Mouse (Mus musculus): ENCODE measurements at regions not wholly inside any gene's neighbourhood (a gene's known extent, or its start where the extent isn't known, plus 50 kb on each side); places are given as distances from the start of the nearest gene placed in this dataset.

DNA sequence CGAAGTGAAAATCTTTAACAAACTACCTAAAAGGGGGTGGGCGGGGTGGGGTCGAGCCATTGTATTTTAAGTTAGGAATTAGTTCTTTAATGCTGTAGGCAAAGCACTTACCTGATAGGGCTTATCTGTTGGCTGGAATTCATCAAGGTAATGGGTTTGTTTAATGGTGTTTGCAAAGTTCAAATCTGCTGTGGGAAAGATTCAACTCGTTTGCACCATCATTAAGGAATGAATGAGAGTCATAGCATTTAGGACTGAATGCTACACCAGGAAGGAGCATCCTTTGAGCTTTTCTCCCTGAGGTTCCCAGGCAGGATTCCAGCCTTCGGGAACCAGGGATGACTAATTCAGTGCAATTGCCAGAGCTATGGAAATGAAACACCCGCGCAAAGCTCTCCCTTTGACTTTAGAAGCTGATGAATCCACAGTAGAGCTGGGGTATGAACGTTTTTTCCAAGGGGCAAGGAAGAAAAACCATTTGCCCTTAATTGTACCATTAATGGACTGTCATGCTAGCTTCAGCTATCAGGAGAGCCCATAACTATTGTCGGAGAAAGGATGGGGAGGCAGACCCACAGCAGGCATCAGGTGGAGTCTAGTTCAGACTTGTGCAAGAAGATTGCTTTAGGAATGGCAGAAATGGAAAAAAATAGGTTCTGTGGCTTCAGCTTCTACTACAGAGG lies 57.3 kb upstream of the Cpm start:
- no peak for ATAC-seq (ENCODE audit: low FRiP score, low read depth)
- Histone ChIP-seq H3K9me3 (no peaks in the 10 kb centered on the region), H3K4me1 (0 out of 2 replicates have a peak, but pooled peaks cover 15% of the 10 kb centered on the region), H3K27me3 (replicated peaks) (peaks cover 11% of the 10 kb centered on the region; the same call in 1 of the 2 replicates), H3K4me2 (replicated peaks) (peak overlapping the region; percentile 69), H3K36me3 (no peaks in the 10 kb centered on the region), H3K9ac (0 out of 2 replicates have a peak overlapping the region, but pooled peaks have one; percentile 22), H3K4me3 (peak overlapping the region; percentile 29; the same call in 1 of the 2 replicates), H3K27ac (no peak overlapping the region)
- 6% methylated on average over 9 of the region's 9 CpGs for WGBS

DNA sequence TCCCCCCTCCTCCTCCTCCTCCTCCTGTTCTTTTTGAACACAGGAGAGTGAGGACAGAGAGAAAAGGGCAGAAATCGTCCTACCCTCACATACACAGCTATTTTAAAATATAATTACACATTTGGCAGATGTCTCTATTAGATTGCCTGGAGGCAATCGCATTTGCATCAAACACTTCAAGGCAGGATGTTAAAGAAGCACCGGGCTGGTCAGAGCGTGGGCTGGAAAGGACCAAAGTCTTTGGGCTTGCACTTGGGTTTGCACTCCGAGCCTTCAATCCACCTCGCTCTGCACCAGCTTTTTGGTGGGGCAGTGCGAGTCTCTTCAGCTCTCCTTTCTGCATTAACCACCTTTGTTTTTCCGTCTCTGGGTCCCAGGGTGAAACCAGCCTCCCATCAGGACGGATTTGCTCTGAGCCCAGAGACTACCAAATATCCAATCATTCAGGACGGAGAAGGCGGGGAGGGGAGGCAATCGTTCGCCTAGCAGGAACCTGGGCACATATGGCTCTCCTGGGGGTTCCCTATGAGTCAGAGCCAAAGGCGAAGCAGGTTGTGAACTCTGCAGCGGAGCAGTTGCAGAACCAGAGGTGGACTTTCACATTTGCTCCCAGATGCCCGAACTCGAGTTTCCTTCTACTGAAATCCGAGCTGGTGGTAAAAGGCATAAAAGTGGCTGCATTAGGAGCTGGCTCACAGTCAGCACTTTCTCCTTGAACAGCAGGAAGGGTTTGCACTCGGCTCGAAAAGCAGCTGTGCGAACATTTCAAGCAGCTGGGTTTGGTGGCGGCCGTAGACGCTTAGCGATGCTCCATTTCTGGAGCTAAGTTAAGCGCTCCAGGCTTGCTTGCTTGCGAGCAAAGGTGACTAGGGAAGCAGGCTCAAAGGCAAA lies 58.1 kb upstream of the Cpm start:
- 0 out of 2 replicates have a peak overlapping the region, but pooled peaks have one; percentile 22 for H3K9ac ChIP-seq
- H3K4me1 ChIP-seq: 0 out of 2 replicates have a peak, but pooled peaks cover 15% of the 10 kb centered on the region
- H3K9me3 ChIP-seq: no peaks in the 10 kb centered on the region
- H3K4me3 ChIP-seq: peak overlapping the region; percentile 29
- no peak overlapping the region for H3K27ac ChIP-seq
- WGBS: under 1% methylated on average over 27 of the region's 27 CpGs
- peaks cover 11% of the 10 kb centered on the region; the same call in 1 of the 2 replicates for H3K27me3 ChIP-seq (replicated peaks)
- no peaks in the 10 kb centered on the region for H3K36me3 ChIP-seq
- ATAC-seq (ENCODE audit: low FRiP score, low read depth): no peak
- H3K4me2 ChIP-seq (replicated peaks): peak overlapping the region; percentile 69

GRCm38 (mm10) chr10:117570091-117570970 lies 59.0 kb upstream of the Cpm start:
- H3K4me1 ChIP-seq: 0 out of 2 replicates have a peak, but pooled peaks cover 15% of the 10 kb centered on the region
- WGBS: 62% methylated on average over 8 of the region's 8 CpGs
- no peak overlapping the region for H3K4me3 ChIP-seq
- peak overlapping the region; percentile 69 for H3K4me2 ChIP-seq (replicated peaks)
- no peaks in the 10 kb centered on the region for H3K9me3 ChIP-seq
- H3K36me3 ChIP-seq: no peaks in the 10 kb centered on the region
- H3K27me3 ChIP-seq (replicated peaks): peaks cover 11% of the 10 kb centered on the region; the same call in 1 of the 2 replicates
- H3K27ac ChIP-seq: no peak overlapping the region
- no peak overlapping the region for H3K9ac ChIP-seq
- ATAC-seq (ENCODE audit: low FRiP score, low read depth): no peak

DNA sequence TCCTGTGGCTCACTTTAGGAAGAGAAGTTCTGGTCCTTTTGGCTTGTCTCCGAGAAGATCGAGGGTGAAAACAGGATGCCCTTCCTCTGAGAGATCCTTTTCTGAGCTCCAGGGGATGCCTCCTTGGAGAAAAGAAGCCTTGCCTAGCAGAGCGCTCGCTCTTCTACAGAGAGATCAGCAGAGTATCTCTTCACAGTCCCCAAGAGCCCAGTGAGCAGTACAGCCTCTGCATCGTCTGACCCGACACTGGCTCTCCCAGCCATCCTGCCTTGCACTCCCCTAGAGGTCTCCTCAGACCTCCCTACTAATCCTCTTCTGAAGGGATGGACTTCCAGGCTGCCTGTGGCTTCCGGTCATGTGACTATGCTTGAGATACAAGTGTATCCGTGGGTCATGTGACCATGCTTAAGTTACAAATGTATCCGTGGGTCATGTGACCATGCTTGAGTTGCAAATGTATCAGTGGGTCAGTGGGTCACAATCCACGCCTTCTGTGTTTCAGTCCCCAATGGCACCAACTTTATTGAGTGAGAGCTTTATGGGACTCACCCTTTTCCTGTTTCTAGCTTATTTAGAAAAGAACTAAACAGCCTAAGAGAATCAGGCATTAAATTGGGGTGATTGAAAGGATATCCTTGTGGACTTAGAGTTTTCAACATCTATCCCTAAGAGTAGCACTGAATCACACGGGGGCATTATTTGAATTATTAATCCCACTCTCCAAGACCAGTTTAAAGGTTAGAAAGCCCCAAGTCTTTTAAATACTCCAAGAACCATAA lies 59.8 kb upstream of the Cpm start:
- no peak overlapping the region for H3K27ac ChIP-seq
- no peaks in the 10 kb centered on the region for H3K36me3 ChIP-seq
- H3K4me1 ChIP-seq: 0 out of 2 replicates have a peak, but pooled peaks cover 15% of the 10 kb centered on the region
- no peak overlapping the region for H3K9ac ChIP-seq
- H3K4me3 ChIP-seq: no peak overlapping the region
- WGBS: 73% methylated on average over 11 of the region's 11 CpGs
- H3K4me2 ChIP-seq (replicated peaks): no peak overlapping the region
- H3K9me3 ChIP-seq: no peaks in the 10 kb centered on the region
- no peak for ATAC-seq (ENCODE audit: low FRiP score, low read depth)
- peaks cover 11% of the 10 kb centered on the region; the same call in 1 of the 2 replicates for H3K27me3 ChIP-seq (replicated peaks)

DNA sequence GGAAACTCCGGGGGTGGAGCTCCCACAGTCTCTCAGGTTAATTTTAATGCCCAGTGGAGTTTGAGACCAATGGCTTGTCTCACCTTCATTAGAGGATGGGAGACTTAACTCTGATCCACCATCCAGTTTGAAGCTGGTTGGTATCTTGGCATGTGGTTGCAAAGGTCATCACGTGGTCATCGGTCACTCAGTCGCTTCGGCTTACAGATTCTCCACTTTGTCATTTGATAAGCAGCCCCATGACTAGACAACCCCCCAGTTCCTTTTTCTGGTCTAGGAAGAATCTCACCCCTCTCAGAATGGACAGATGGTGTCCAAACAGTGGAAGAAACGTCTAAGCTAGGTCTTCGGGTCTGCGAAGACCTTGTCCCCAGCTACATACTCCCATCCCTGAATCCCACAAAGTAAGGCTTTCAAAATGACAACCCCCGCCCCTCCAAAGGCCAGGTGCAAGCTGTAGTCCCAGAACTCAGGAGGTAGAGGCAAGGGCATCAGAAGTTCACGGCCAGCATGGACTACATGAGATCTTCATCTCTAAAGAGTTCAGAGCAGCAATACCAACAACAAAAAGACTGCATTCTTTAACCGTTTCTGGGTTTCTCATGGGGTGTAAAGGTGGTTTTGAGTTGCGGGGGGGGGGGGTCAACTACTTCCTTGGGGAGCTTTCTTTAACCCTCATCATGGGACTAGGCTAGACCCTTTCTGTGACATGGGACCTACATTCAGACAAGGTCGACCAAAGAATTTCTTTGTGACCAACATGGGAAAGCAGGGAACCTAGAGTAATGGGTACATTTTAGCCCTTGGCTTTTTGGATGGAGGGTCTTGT lies 60.6 kb upstream of the Cpm start:
- H3K36me3 ChIP-seq: no peaks in the 10 kb centered on the region
- H3K27me3 ChIP-seq (replicated peaks): peaks cover 11% of the 10 kb centered on the region; the same call in 1 of the 2 replicates
- H3K4me3 ChIP-seq: no peak overlapping the region
- H3K9ac ChIP-seq: no peak overlapping the region
- 92% methylated on average over 13 of the region's 13 CpGs for WGBS
- H3K27ac ChIP-seq: no peak overlapping the region
- H3K4me2 ChIP-seq (replicated peaks): no peak overlapping the region
- 0 out of 2 replicates have a peak, but pooled peaks cover 15% of the 10 kb centered on the region for H3K4me1 ChIP-seq
- ATAC-seq (ENCODE audit: low FRiP score, low read depth): no peak
- H3K9me3 ChIP-seq: no peaks in the 10 kb centered on the region

DNA sequence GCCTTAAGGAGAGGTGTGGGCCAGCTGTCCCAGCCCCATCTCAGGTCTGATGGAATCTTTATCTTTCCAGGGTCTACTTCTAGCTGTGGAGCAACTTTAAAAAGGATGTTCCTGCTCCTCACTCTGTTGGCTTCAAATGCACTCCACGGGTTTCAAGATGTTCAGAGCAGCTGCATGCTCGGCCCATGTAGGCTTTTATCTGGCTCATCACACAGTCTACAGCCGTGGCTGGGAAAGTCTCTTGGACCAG lies 61.2 kb upstream of the Cpm start:
- peaks cover 11% of the 10 kb centered on the region; the same call in 1 of the 2 replicates for H3K27me3 ChIP-seq (replicated peaks)
- 0 out of 2 replicates have a peak, but pooled peaks cover 15% of the 10 kb centered on the region for H3K4me1 ChIP-seq
- no peak overlapping the region for H3K4me3 ChIP-seq
- WGBS: 87% methylated on average over 3 of the region's 3 CpGs
- H3K9ac ChIP-seq: no peak overlapping the region
- H3K27ac ChIP-seq: no peak overlapping the region
- no peaks in the 10 kb centered on the region for H3K36me3 ChIP-seq
- no peak overlapping the region for H3K4me2 ChIP-seq (replicated peaks)
- H3K9me3 ChIP-seq: no peaks in the 10 kb centered on the region
- no peak for ATAC-seq (ENCODE audit: low FRiP score, low read depth)

GRCm38 (mm10) chr10:117567379-117568137 lies 61.7 kb upstream of the Cpm start:
- Histone ChIP-seq H3K4me1 (0 out of 2 replicates have a peak, but pooled peaks cover 15% of the 10 kb centered on the region), H3K36me3 (no peaks in the 10 kb centered on the region), H3K9me3 (no peaks in the 10 kb centered on the region), H3K9ac (no peak overlapping the region), H3K27me3 (replicated peaks) (peaks cover 7% of the 10 kb centered on the region; the same call in 1 of the 2 replicates), H3K4me3 (no peak overlapping the region), H3K27ac (no peak overlapping the region), H3K4me2 (replicated peaks) (no peak overlapping the region)
- WGBS: 92% methylated on average over 8 of the region's 8 CpGs
- no peak for ATAC-seq (ENCODE audit: low FRiP score, low read depth)

DNA sequence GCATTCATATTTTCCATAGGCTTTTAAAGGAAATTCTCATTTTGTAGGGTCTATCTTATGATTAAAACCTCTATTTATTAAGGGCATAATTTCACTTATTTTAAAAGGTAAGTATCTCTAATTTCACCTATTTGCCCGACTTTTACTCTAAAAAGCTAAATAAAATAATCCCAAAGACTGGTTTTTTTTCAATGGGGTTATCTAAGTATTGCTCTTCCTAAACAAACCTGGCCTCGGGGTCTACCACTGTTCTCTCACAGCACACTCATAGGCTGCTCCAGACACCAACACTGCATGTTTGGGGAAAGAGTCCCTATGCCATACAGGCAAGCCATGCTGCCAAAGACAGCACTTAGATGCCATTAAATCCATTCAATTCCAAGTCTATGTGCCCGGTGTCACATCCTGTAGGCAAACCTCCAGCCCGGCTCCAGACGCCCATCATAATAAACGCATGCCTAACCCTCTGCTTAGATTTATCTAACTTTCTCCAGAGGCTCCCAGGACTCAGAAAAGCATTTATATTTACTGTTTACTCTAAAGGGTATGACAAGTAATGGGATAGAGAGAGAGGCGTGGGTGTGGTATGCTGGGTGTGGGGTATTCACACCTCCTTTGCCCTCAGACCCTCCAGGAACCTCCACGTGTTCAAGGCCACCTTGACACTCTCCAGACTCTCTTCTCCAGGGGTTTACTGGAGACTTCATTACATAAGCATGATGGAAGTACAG lies 62.5 kb upstream of the Cpm start:
- no peak overlapping the region for H3K4me3 ChIP-seq
- H3K36me3 ChIP-seq: no peaks in the 10 kb centered on the region
- no peaks in the 10 kb centered on the region for H3K9me3 ChIP-seq
- 0 out of 2 replicates have a peak, but pooled peaks cover 11% of the 10 kb centered on the region for H3K4me1 ChIP-seq
- 0 out of 2 replicates have a peak, but pooled peaks cover under 1% of the 10 kb centered on the region for H3K27me3 ChIP-seq (replicated peaks)
- no peak overlapping the region for H3K9ac ChIP-seq
- WGBS: 93% methylated on average over 8 of the region's 8 CpGs
- ATAC-seq (ENCODE audit: low FRiP score, low read depth): no peak
- H3K27ac ChIP-seq: no peak overlapping the region
- no peak overlapping the region for H3K4me2 ChIP-seq (replicated peaks)

DNA sequence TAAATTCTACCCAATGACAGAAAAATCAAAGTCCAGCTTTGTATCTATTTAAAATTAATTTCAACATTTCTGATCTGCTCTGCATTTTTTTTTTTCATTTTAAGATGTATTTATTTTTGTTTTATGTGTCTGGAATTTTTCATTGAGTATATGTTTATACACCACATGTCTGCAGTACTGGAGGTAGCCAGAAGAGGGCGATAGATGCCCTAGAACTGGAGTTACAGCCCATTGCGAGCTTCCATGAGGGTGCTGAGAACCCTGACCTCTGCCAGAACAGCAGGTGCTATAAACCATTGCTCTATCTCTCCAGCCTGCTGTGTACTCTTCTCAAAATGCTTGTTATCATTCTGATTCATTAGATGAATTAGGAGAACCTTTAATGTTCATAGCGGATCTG lies 63.1 kb upstream of the Cpm start:
- Histone ChIP-seq H3K4me2 (replicated peaks) (no peak overlapping the region), H3K9ac (no peak overlapping the region), H3K27me3 (replicated peaks) (no peaks in the 10 kb centered on the region), H3K36me3 (no peaks in the 10 kb centered on the region), H3K4me1 (0 out of 2 replicates have a peak, but pooled peaks cover 6% of the 10 kb centered on the region), H3K27ac (no peak overlapping the region), H3K4me3 (no peak overlapping the region), H3K9me3 (no peaks in the 10 kb centered on the region)
- ATAC-seq (ENCODE audit: low FRiP score, low read depth): no peak
- 87% methylated on average over 3 of the region's 3 CpGs for WGBS

Measured in neural tube, embryonic 12.5 days (tissue).